Mouse (Mus musculus) MEL (cell line): ENCODE measurements around the gene Yju2. TPM values are rescaled to one million over a fixed set of nuclear protein-coding genes. Genes with fewer than 3 reads are reported as not detected.

Experiments
- DNase-seq: peaks from one replicate; pipeline ENCODE4 v3.0.0; 2011; ENCODE audit warnings: low read depth, low spot score
- H3K27ac ChIP-seq: 2 replicates; pipeline ENCODE4 v1.5.1; 2012; ENCODE audit warnings: low read depth, mild to moderate bottlenecking, control low read depth, low read length, moderate library complexity; ENCODE audit not compliant: control insufficient read depth
- H3K27me3 ChIP-seq, 2 experiments: fragments of 150-350 bp in 1 of 2; sonication (generic) in 1 of 2; 2 replicates each; pipeline ENCODE4 v1.6.1; 2012; ENCODE audit warnings: low read length in 2 of 2, mild to moderate bottlenecking in 2 of 2, improper control_type of control experiment in 1 of 2, moderate library complexity in 1 of 2; ENCODE audit not compliant: insufficient read depth in 2 of 2, control insufficient read depth in 1 of 2
- H3K36me3 ChIP-seq, 2 experiments: 2 replicates each; pipeline ENCODE4 v1.6.1; 2012 to 2014; ENCODE audit warnings: low read length in 2 of 2, improper control_type of control experiment in 1 of 2, inconsistent platforms in 1 of 2, mild to moderate bottlenecking in 1 of 2; ENCODE audit not compliant: insufficient read depth in 2 of 2, control insufficient read depth in 1 of 2
- H3K4me1 ChIP-seq, 2 experiments: fragments of 150-350 bp in 1 of 2; sonication (generic) in 1 of 2; 2 replicates each; pipeline ENCODE4 v1.6.1; 2012; ENCODE audit warnings: low read length in 2 of 2, improper control_type of control experiment in 1 of 2, mild to moderate bottlenecking in 1 of 2; ENCODE audit not compliant: insufficient read depth in 2 of 2, control insufficient read depth in 1 of 2
- H3K4me3 ChIP-seq, 2 experiments: fragments of 150-350 bp in 1 of 2; sonication (generic) in 1 of 2; 2 replicates each; pipeline ENCODE4 v1.5.1; 2012; ENCODE audit warnings: low read depth in 2 of 2, low read length in 2 of 2, mild to moderate bottlenecking in 2 of 2, moderate library complexity in 2 of 2, control low read depth in 1 of 2, improper control_type of control experiment in 1 of 2; ENCODE audit not compliant: control insufficient read depth in 1 of 2, insufficient read depth in 1 of 2
- H3K79me2 ChIP-seq: 2 replicates; pipeline ENCODE4 v1.6.1; 2012; ENCODE audit warnings: mild to moderate bottlenecking, low read length, moderate library complexity; ENCODE audit not compliant: control insufficient read depth, poor library complexity, insufficient read depth
- H3K9ac ChIP-seq: 2 replicates; pipeline ENCODE4 v1.6.1; 2012; ENCODE audit warnings: low read depth, mild to moderate bottlenecking, control low read depth, low read length, moderate library complexity; ENCODE audit not compliant: control insufficient read depth, poor library complexity, severe bottlenecking
- H3K9me3 ChIP-seq: fragments of 150-350 bp; sonication (generic); replicated peaks from 2 replicates; pipeline ENCODE4 v1.6.1; 2012; ENCODE audit warnings: mild to moderate bottlenecking, low read length, improper control_type of control experiment, moderate library complexity; ENCODE audit not compliant: insufficient read depth
- CTCF ChIP-seq, 3 experiments: IDR thresholded peaks in 2 of 3; conservative IDR thresholded peaks in 1 of 3; 2 replicates each; pipeline ENCODE4 v1.5.1; 2011 to 2012; ENCODE audit warnings: low read length in 3 of 3, low read depth in 2 of 3, mild to moderate bottlenecking in 2 of 3, improper control_type of control experiment in 1 of 3, inconsistent platforms in 1 of 3, mixed read lengths in 1 of 3, moderate library complexity in 1 of 3; ENCODE audit not compliant: control insufficient read depth in 1 of 3, insufficient read depth in 1 of 3, poor library complexity in 1 of 3, severe bottlenecking in 1 of 3
- GABPA ChIP-seq: IDR thresholded peaks from 2 replicates; pipeline ENCODE4 v1.6.1; 2012; ENCODE audit warnings: low read depth, mild to moderate bottlenecking, inconsistent platforms, low read length, improper control_type of control experiment, moderate library complexity
- MYB ChIP-seq: IDR thresholded peaks from 2 replicates; pipeline ENCODE4 v1.6.1; 2011; ENCODE audit warnings: mild to moderate bottlenecking, low read depth, low read length, improper control_type of control experiment
- POLR2A ChIP-seq, 2 experiments: IDR thresholded peaks; 2 replicates each; pipeline ENCODE4 v1.6.1; 2011 to 2012; ENCODE audit warnings: low read length in 2 of 2, mild to moderate bottlenecking in 2 of 2, control low read depth in 1 of 2, improper control_type of control experiment in 1 of 2, low read depth in 1 of 2, moderate library complexity in 1 of 2; ENCODE audit not compliant: control insufficient read depth in 1 of 2, insufficient read depth in 1 of 2, poor library complexity in 1 of 2
- POLR2AphosphoS2 ChIP-seq: IDR thresholded peaks from 2 replicates; pipeline ENCODE4 v1.6.1; 2011; ENCODE audit warnings: low read length, improper control_type of control experiment
- USF1 ChIP-seq: IDR thresholded peaks from 2 replicates; pipeline ENCODE4 v1.6.1; 2014; ENCODE audit warnings: low read depth, mild to moderate bottlenecking, inconsistent platforms, low read length, improper control_type of control experiment, moderate library complexity
- ZMIZ1 ChIP-seq: IDR thresholded peaks from 2 replicates; pipeline ENCODE4 v1.6.1; 2012; ENCODE audit warnings: low read depth, mild to moderate bottlenecking, inconsistent platforms, low read length, improper control_type of control experiment, moderate library complexity
- polyA plus RNA-seq, 2 experiments: library from polyadenylated mRNA; stranded (reverse) in 1 of 2; unstranded in 1 of 2; fragments of >175 nt in 1 of 2; fragments of >200 nt in 1 of 2; gene quantifications; 2 replicates each; pipeline versions ENCODE4 v1.2.1 to v1.2.4; 2012; ENCODE audit warnings: low replicate concordance in 2 of 2, low read depth in 1 of 2; ENCODE audit not compliant: insufficient read length in 2 of 2, insufficient read depth in 1 of 2, missing spikeins in 1 of 2
- total RNA-seq: library from RNA; depleted of rRNA; stranded (reverse); fragments of 300-350 nt; gene quantifications from 2 replicates; pipeline ENCODE4 v1.2.3, GENCODE M21; 2012

Gene Yju2
- total and polyA plus RNA-seq, 3 experiments = 18.6 to 91.8 (median 25.2) TPM

DNA sequence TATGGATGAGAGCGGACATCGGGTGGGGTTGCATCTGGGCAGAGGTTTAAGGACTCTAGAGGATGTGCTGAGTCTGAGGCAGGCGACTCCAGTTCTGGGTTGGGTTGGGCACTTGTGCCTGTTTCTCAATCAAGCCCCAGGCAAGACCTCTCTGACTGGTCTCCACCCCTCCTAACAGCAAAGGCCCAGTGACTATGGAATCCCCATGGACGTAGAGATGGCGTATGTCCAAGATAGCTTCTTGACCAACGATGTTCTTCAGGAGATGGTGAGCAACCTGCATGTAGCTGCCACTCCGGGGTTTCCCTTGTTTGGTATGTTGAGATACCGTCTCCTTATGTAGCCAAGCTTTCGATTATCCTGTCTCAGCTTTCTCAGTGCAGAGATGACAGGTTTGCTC is 56.4 kb downstream of the Yju2 start:
- TF ChIP-seq USF1 = no peak
- TF ChIP-seq POLR2AphosphoS2 = peak; percentile 43; the same call in 1 of the 2 replicates
- no peaks in the 10 kb centered on the region for H3K79me2 ChIP-seq
- H3K9ac ChIP-seq = no peak overlapping the region
- no peaks in the 10 kb centered on the region for H3K27me3 ChIP-seq
- H3K36me3 ChIP-seq = peaks cover 0 to 3% of the 10 kb centered on the region in 2 experiments; a peak in 2 of 4 replicates
- H3K4me1 ChIP-seq = peaks cover 0 to 3% of the 10 kb centered on the region in 2 experiments; a peak in 2 of 4 replicates
- no peak overlapping the region for H3K4me3 ChIP-seq
- H3K9me3 ChIP-seq = no peaks in the 10 kb centered on the region
- H3K27ac ChIP-seq = no peak overlapping the region
- DNase-seq = peak; percentile 5

DNA sequence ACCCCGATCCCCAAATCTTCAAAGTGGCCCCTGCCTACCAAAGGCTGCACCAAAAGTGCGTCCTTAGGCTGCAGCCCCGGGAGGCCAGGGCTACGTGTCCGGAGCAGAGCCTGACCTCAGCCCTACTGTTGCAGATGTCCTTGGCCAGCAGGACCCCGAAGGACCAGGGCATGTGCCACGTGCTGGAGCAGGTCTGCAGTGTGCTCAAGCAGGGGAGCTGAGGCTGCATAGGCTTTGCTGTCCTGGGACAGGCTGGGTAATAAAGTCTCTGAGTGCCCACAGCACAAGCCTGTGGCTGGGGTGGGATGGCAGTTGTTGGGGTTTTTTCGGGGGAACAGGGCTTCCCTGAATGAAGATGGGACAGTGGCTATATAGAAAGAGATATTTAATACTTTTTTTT is 57.5 kb downstream of the Yju2 start:
- Histone ChIP-seq H3K36me3 (peaks cover 0 to 3% of the 10 kb centered on the region in 2 experiments; a peak in 2 of 4 replicates), H3K4me1 (no peaks in the 10 kb centered on the region), H3K27ac (no peak overlapping the region), H3K79me2 (no peaks in the 10 kb centered on the region), H3K9me3 (no peaks in the 10 kb centered on the region), H3K4me3 (no peak overlapping the region), H3K9ac (no peak overlapping the region), H3K27me3 (no peaks in the 10 kb centered on the region)
- no peak; the same call in 1 of the 2 replicates for TF ChIP-seq ZMIZ1
- peak; percentile 63 for TF ChIP-seq POLR2AphosphoS2
- no peak for DNase-seq

DNA sequence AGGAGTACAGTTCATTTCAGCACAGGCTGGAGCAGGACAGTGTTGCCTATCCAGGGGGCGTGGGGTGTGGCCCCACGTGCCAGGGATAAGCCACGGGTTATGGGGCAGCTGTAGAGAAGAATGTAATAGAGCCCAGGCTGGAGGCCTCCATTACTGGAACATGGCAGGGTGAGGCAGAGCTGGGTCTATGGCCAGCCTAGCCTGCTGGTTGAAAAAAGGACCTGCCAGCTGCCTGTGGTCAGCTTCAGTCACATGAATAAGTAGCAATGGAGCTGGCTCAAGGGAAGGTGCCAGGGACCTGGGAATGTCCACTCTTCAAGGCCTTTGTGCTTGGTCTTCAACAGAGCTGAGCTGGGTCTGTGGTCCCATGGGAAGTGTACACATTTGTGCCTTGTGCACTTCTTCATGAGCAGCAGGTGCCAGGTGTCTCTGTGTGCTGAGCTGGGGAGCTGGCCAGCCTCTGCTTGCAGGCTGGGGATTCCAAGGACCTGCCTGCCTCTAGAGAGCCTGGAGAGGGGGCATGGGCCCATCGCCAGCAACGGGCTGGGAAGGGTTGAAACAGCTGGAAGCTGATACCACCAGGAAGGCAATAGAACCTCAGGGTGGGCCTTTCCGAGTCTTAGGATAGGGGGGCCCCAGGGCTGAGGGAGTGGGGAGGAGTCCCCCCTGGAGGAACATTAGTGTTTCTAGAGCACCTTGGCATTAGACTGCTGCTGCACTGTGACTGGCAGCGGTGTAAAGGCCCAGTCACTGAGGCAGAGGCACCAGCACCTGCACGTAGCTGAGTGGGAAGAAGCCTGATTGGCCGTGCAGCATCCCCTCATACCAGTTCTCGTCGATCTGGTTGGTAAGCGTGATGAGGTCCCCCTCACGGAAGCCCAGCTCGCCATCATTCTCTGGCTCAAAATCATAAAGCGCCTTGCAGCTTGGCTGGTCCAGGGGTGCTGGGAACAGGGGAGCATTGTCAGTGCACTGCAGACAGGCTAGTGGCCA is 58.2 kb downstream of the Yju2 start:
- DNase-seq = no peak
- TF ChIP-seq POLR2A (IDR thresholded peaks at IDR 0.05; ENCODE audit: control insufficient read depth in 1 of 2, insufficient read depth in 1 of 2, low read depth in 1 of 2, low read length in 2 of 2, poor library complexity in 1 of 2) = 0 out of 4 replicates have a peak, but pooled peaks of 1 of the 2 experiments have one; percentile 16
- 0 out of 2 replicates have a peak, but pooled peaks have one; percentile 7 for TF ChIP-seq POLR2AphosphoS2
- TF ChIP-seq MYB = no peak
- Histone ChIP-seq H3K9me3 (no peaks in the 10 kb centered on the region), H3K36me3 (peaks cover 0 to 3% of the 10 kb centered on the region in 2 experiments; a peak in 2 of 4 replicates), H3K4me1 (no peaks in the 10 kb centered on the region), H3K4me3 (no peak overlapping the region), H3K79me2 (no peaks in the 10 kb centered on the region), H3K27ac (no peak overlapping the region), H3K27me3 (no peaks in the 10 kb centered on the region), H3K9ac (no peak overlapping the region)

DNA sequence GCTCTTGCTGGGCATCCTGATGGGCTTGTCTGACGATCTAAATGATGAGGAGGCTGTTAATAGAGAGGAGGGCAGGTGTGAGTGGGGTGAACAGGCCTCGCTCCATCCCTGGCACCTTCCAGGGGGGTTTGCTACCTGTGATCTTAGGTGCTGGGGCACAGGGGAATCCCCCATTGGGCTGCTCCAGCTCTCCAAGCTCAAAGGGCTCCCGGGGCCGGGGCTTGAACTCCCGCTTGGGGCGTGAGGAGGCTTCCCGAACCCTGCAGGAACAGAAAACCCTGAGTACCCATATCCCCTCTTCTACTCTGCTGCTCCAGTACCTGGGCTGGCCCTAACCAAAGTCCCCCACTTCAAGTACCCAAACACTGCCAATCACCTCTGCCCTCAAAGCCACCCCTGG is 58.9 kb downstream of the Yju2 start:
- TF ChIP-seq GABPA = no peak
- no peak for TF ChIP-seq CTCF (IDR thresholded peaks at IDR 0.05 in 2 of 3, conservative IDR thresholded peaks at IDR 0.05 in 1 of 3; ENCODE audit: control insufficient read depth in 1 of 3, insufficient read depth in 1 of 3, low read depth in 2 of 3, low read length in 3 of 3, poor library complexity in 1 of 3, severe bottlenecking in 1 of 3)
- TF ChIP-seq, all 39 proteins: peak for 0
- H3K4me3 ChIP-seq = no peak overlapping the region
- DNase-seq = no peak
- no peaks in the 10 kb centered on the region for H3K4me1 ChIP-seq
- no peak overlapping the region for H3K9ac ChIP-seq
- H3K36me3 ChIP-seq = peaks cover 0 to 3% of the 10 kb centered on the region in 2 experiments; a peak in 2 of 4 replicates
- no peaks in the 10 kb centered on the region for H3K27me3 ChIP-seq
- no peak overlapping the region for H3K27ac ChIP-seq
- H3K9me3 ChIP-seq = no peaks in the 10 kb centered on the region
- no peaks in the 10 kb centered on the region for H3K79me2 ChIP-seq
